Mouse (Mus musculus) induced T-regulatory cell, adult 2 months (primary cell): Measurements from ENCODE around the gene Srl.
"Not testable (repeated sequence)": the region's sequence is repeated elsewhere in the genome, so short reads cannot be mapped to it uniquely, and the experiment has no call there.

Source experiments
- DNase-seq: peaks from one replicate; pipeline ENCODE4 v3.0.0-alpha.2; 2012; ENCODE audit warnings: low read depth

The Srl gene

GRCm38 (mm10) chr16:4541501-4542198, at the start of gene Srl:
Gene Srl (minus strand): TSS chr16:4541816.
- peak; percentile 98 for DNase-seq

GRCm38 (mm10) chr16:4590236-4590635, 48.6 kb upstream of the Srl start:
- DNase-seq: peak; percentile 58

- DNase-seq: peak; percentile 27
Observed at GRCm38 (mm10) chr16:4587516-4588210, 46.0 kb upstream of the Srl start.

- peak; percentile 99 for DNase-seq
Observed at GRCm38 (mm10) chr16:4586531-4587123, 45.0 kb upstream of the Srl start.

GRCm38 (mm10) chr16:4585642-4586530, 44.3 kb upstream of the Srl start:
- DNase-seq: peak; percentile 68

GRCm38 (mm10) chr16:4584438-4584837, 42.8 kb upstream of the Srl start:
- peak; percentile 66 for DNase-seq

- peak; percentile 82 for DNase-seq
Observed at GRCm38 (mm10) chr16:4583807-4584206, 42.2 kb upstream of the Srl start.

- DNase-seq: not testable (repeated sequence)
Observed at GRCm38 (mm10) chr16:4581179-4581578, 39.6 kb upstream of the Srl start.

- DNase-seq: no peak
Observed at GRCm38 (mm10) chr16:4578630-4579029, 37.0 kb upstream of the Srl start.

- peak; percentile 61 for DNase-seq
Observed at GRCm38 (mm10) chr16:4576873-4577272, 35.3 kb upstream of the Srl start.

- no peak for DNase-seq
Observed at GRCm38 (mm10) chr16:4576038-4576437, 34.4 kb upstream of the Srl start.

GRCm38 (mm10) chr16:4570737-4571136, 29.1 kb upstream of the Srl start:
- DNase-seq: no peak

GRCm38 (mm10) chr16:4567912-4568311, 26.3 kb upstream of the Srl start:
- peak; percentile 89 for DNase-seq

GRCm38 (mm10) chr16:4560145-4560952, 18.7 kb upstream of the Srl start:
- peak; percentile 86 for DNase-seq

GRCm38 (mm10) chr16:4559715-4560144, 18.1 kb upstream of the Srl start, which contains the start of gene Tfap4:
Gene Tfap4 (minus strand): TSS chr16:4559854.
- peak; percentile 90 for DNase-seq

- no peak for DNase-seq
Observed at GRCm38 (mm10) chr16:4558980-4559631, 17.5 kb upstream of the Srl start.

GRCm38 (mm10) chr16:4558384-4558979, 16.9 kb upstream of the Srl start:
- peak; percentile 93 for DNase-seq

GRCm38 (mm10) chr16:4557949-4558348, 16.3 kb upstream of the Srl start:
- peak; percentile 85 for DNase-seq

GRCm38 (mm10) chr16:4557085-4557484, 15.5 kb upstream of the Srl start:
- DNase-seq: no peak

GRCm38 (mm10) chr16:4555555-4555954, 13.9 kb upstream of the Srl start:
- DNase-seq: no peak
